Mouse (Mus musculus) limb, embryonic 13.5 days (tissue): ENCODE results near the gene Cybc1. TPM values are rescaled to one million over a fixed set of nuclear protein-coding genes. Genes with fewer than 3 reads are reported as not detected.

Source experiments
- ATAC-seq: fragments of 200-750 bp; cut with Nextera tagmentation; 2 replicates; pipeline ENCODE4 v1.8.0; 2017; ENCODE audit warnings: low read depth, moderate number of reproducible peaks, moderate TSS enrichment; ENCODE audit not compliant: low FRiP score
- H3K27ac ChIP-seq: fragments of 300-500 bp; sonication (generic); 2 replicates; pipeline ENCODE4 v1.5.1; 2015; ENCODE audit warnings: inconsistent platforms, mild to moderate bottlenecking, moderate library complexity
- H3K27me3 ChIP-seq: fragments of 300-500 bp; sonication (generic); 2 replicates; pipeline ENCODE4 v1.6.1; 2015; ENCODE audit warnings: mild to moderate bottlenecking, inconsistent platforms
- H3K36me3 ChIP-seq: fragments of 300-500 bp; sonication (generic); 2 replicates; pipeline ENCODE4 v1.6.1; 2015; ENCODE audit warnings: inconsistent platforms, mild to moderate bottlenecking, moderate library complexity
- H3K4me1 ChIP-seq: fragments of 300-500 bp; sonication (generic); 2 replicates; pipeline ENCODE4 v1.6.1; 2015; ENCODE audit warnings: inconsistent platforms
- H3K4me2 ChIP-seq: fragments of 300-500 bp; sonication (generic); replicated peaks from 2 replicates; pipeline ENCODE4 v1.6.1; 2015; ENCODE audit warnings: inconsistent platforms, mild to moderate bottlenecking, moderate library complexity
- H3K4me3 ChIP-seq: fragments of 300-500 bp; sonication (generic); 2 replicates; pipeline ENCODE4 v1.5.1; 2015; ENCODE audit warnings: moderate library complexity, mild to moderate bottlenecking, inconsistent platforms
- H3K9ac ChIP-seq: fragments of 300-500 bp; sonication (generic); 2 replicates; pipeline ENCODE4 v1.6.1; 2015; ENCODE audit warnings: mild to moderate bottlenecking, inconsistent platforms
- H3K9me3 ChIP-seq: fragments of 300-500 bp; sonication (generic); 2 replicates; pipeline ENCODE4 v1.6.1; 2016; ENCODE audit warnings: inconsistent platforms
- WGBS: fragments of 180-500 bp; shearing (Covaris S2); methylation state at CpG from one replicate; pipeline ENCODE4 v1.1.7; 2015; 5-methylcytosine and 5-hydroxymethylcytosine counted together
- polyA plus RNA-seq: library from polyadenylated mRNA; unstranded; fragments of >200 nt; fragmentation: Nextera tagmentation; extraction: Ambion mirVana; gene quantifications from 2 replicates; pipeline ENCODE4 v1.2.1, GENCODE M21; 2015

Gene Cybc1
- polyA plus RNA-seq, 1 experiment from 2014 or later = 41.5 TPM

GRCm38 (mm10) chr11:121235475-121236238, 6.5 kb upstream of the Cybc1 start:
- H3K4me2 ChIP-seq = peak overlapping the region; percentile 58
- peaks cover 18% of the 10 kb centered on the region for H3K36me3 ChIP-seq
- no peaks in the 10 kb centered on the region for H3K27me3 ChIP-seq
- ATAC-seq = no peak
- H3K9ac ChIP-seq = no peak overlapping the region
- no peak overlapping the region for H3K4me3 ChIP-seq
- H3K27ac ChIP-seq = peak overlapping the region; percentile 98
- 35% methylated on average over 9 of the region's 9 CpGs for WGBS
- no peaks in the 10 kb centered on the region for H3K9me3 ChIP-seq
- H3K4me1 ChIP-seq = peaks cover 20% of the 10 kb centered on the region

- 32% methylated on average over 4 of the region's 4 CpGs for WGBS
- H3K27ac ChIP-seq = no peak overlapping the region
- H3K4me1 ChIP-seq = peaks cover 16% of the 10 kb centered on the region
- H3K9me3 ChIP-seq = no peaks in the 10 kb centered on the region
- H3K4me3 ChIP-seq = no peak overlapping the region
- no peak overlapping the region for H3K4me2 ChIP-seq
- no peaks in the 10 kb centered on the region for H3K27me3 ChIP-seq
- no peak overlapping the region for H3K9ac ChIP-seq
- H3K36me3 ChIP-seq = no peaks in the 10 kb centered on the region
- ATAC-seq = no peak
These were observed 3.6 kb upstream of the Cybc1 start for GRCm38 (mm10) chr11:121232706-121233105.

- no peak for ATAC-seq
- Histone ChIP-seq H3K36me3 (peaks cover 6% of the 10 kb centered on the region; the same call in 1 of the 2 replicates), H3K4me1 (peaks cover 18% of the 10 kb centered on the region), H3K9ac (no peak overlapping the region), H3K4me2 (no peak overlapping the region), H3K4me3 (no peak overlapping the region), H3K9me3 (no peaks in the 10 kb centered on the region), H3K27me3 (no peaks in the 10 kb centered on the region), H3K27ac (no peak overlapping the region)
- WGBS = 58% methylated on average over 4 of the region's 4 CpGs
These were observed 2.6 kb upstream of the Cybc1 start for GRCm38 (mm10) chr11:121231628-121232291.

GRCm38 (mm10) chr11:121231191-121231590, 2.1 kb upstream of the Cybc1 start:
- H3K4me1 ChIP-seq = peaks cover 16% of the 10 kb centered on the region
- H3K27me3 ChIP-seq = no peaks in the 10 kb centered on the region
- no peaks in the 10 kb centered on the region for H3K9me3 ChIP-seq

DNA sequence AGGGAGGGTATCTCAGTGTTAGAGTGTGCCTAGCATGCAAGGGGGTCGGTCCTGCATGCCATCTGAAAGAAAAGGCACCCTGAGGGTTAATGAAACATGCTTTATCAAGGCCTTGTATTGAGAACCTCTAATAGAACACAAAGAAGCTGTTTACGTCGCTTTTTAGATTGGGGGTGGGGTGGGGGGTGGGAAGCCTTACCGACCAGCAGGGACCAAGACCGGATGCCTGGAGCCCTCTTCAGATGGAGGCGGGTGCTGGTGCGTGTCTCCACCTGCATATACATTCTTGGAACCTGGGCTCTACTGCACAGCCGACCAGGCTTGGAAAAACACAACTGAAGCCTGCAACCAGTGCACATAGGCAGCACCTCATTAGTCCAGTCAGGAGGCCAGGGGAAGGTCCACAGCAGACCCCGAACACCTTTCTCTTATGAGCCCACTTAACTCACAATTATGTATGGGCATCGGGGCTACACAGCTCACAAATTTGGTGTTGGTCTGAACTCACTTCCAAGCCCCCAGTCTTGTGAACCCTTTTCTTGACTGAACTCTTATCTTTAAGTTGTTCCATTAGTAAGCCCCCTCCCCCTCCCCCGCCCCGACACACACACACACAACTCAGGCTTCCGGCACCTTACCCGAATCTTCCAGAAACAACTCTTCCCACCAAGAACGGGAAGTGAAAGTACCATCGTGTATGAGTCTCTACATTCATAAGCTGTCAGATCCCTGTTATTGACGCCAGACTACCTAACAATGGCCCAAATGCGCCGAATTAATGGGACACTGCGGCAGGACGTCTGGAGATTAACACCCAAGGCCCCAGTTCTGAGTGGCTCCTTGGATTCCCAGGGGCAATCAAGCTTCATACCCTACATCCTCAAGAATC, 749 bp downstream of the Cybc1 start:
- Histone ChIP-seq H3K4me2 (peak overlapping the region; percentile 87), H3K36me3 (peaks cover 40% of the 10 kb centered on the region), H3K27ac (peak overlapping the region; percentile 72; the same call in 1 of the 2 replicates), H3K9ac (peak overlapping the region; percentile 79), H3K4me1 (peaks cover 10% of the 10 kb centered on the region), H3K9me3 (no peaks in the 10 kb centered on the region), H3K4me3 (peak overlapping the region; percentile 77), H3K27me3 (no peaks in the 10 kb centered on the region)
- WGBS = 24% methylated on average over 21 of the region's 21 CpGs
- ATAC-seq = no peak

More at GRCm38 (mm10) chr11:121231191-121231590, 2.1 kb upstream of the Cybc1 start:
- Histone ChIP-seq H3K4me2 (no peak overlapping the region), H3K4me3 (no peak overlapping the region), H3K27ac (no peak overlapping the region), H3K9ac (no peak overlapping the region), H3K36me3 (peaks cover 12% of the 10 kb centered on the region; the same call in 1 of the 2 replicates)
- no peak for ATAC-seq
- 79% methylated on average over 4 of the region's 4 CpGs for WGBS

- H3K9ac ChIP-seq = no peak overlapping the region
- H3K4me2 ChIP-seq = no peak overlapping the region
- no peaks in the 10 kb centered on the region for H3K4me1 ChIP-seq
- H3K4me3 ChIP-seq = no peak overlapping the region
- no peak for ATAC-seq
- H3K36me3 ChIP-seq = peaks cover 92% of the 10 kb centered on the region
- no peaks in the 10 kb centered on the region for H3K27me3 ChIP-seq
- H3K27ac ChIP-seq = no peak overlapping the region
- H3K9me3 ChIP-seq = no peaks in the 10 kb centered on the region
- 88% methylated on average over 6 of the region's 6 CpGs for WGBS
These were observed 7.7 kb downstream of the Cybc1 start for GRCm38 (mm10) chr11:121221321-121222010.

DNA sequence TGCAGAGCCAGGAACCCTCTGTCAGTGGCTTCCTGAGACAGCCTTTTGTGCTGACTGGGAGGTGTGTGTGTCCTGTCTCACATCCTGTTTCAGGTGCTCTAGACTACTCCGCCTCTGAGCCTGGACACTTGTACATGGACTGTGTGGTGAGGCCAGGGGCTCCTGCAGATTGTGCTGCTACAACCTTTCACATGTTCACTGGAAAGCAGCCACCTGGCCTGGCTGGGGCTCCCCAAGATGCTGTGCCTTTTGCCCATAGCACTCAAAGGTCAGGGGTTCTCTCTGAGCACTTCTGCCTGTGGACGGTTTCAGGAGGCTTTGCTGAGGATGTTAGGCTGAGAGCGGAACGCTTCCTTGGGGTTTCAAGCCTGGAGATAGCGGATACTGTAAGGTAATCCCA, 8.4 kb downstream of the Cybc1 start:
- H3K27ac ChIP-seq = no peak overlapping the region
- H3K9me3 ChIP-seq = no peaks in the 10 kb centered on the region
- 90% methylated on average over 5 of the region's 5 CpGs for WGBS
- H3K4me2 ChIP-seq = no peak overlapping the region
- H3K4me1 ChIP-seq = no peaks in the 10 kb centered on the region
- H3K36me3 ChIP-seq = peaks cover 92% of the 10 kb centered on the region
- H3K9ac ChIP-seq = no peak overlapping the region
- ATAC-seq = no peak
- no peak overlapping the region for H3K4me3 ChIP-seq
- no peaks in the 10 kb centered on the region for H3K27me3 ChIP-seq

DNA sequence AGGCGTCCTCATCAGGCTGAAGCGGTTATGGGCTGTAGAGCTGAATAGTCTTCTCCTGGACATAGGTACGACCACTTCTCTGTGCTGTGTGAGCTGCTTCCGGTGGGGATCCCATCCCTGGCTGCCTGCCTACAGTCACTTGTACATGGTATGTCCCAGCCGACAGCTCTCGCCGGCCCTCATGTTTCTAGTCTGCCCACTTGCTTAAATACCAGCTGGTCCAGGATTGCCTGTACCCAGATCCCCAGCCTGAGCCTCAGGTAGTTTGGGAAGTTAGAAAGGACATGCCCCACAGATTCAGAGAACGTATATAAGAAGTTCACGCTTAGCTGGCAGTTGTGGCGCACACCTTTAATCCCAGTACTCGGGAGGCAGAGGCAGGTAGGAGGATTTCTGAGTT, 9.3 kb downstream of the Cybc1 start:
- no peaks in the 10 kb centered on the region for H3K9me3 ChIP-seq
- H3K36me3 ChIP-seq = peaks cover 84% of the 10 kb centered on the region

GRCm38 (mm10) chr11:121216831-121217230, 12.3 kb downstream of the Cybc1 start:
- Histone ChIP-seq H3K4me1 (no peaks in the 10 kb centered on the region), H3K4me2 (no peak overlapping the region), H3K9me3 (no peaks in the 10 kb centered on the region), H3K36me3 (peaks cover 69% of the 10 kb centered on the region), H3K9ac (no peak overlapping the region), H3K27me3 (no peaks in the 10 kb centered on the region), H3K27ac (no peak overlapping the region), H3K4me3 (no peak overlapping the region)
- 93% methylated on average over 3 of the region's 3 CpGs for WGBS
- ATAC-seq = no peak

More for the DNA sequence above, 9.3 kb downstream of the Cybc1 start:
- H3K4me1 ChIP-seq = no peaks in the 10 kb centered on the region
- H3K27me3 ChIP-seq = no peaks in the 10 kb centered on the region
- H3K4me3 ChIP-seq = no peak overlapping the region
- WGBS = 89% methylated on average over 11 of the region's 11 CpGs
- no peak overlapping the region for H3K4me2 ChIP-seq
- no peak overlapping the region for H3K9ac ChIP-seq
- ATAC-seq = no peak
- no peak overlapping the region for H3K27ac ChIP-seq

DNA sequence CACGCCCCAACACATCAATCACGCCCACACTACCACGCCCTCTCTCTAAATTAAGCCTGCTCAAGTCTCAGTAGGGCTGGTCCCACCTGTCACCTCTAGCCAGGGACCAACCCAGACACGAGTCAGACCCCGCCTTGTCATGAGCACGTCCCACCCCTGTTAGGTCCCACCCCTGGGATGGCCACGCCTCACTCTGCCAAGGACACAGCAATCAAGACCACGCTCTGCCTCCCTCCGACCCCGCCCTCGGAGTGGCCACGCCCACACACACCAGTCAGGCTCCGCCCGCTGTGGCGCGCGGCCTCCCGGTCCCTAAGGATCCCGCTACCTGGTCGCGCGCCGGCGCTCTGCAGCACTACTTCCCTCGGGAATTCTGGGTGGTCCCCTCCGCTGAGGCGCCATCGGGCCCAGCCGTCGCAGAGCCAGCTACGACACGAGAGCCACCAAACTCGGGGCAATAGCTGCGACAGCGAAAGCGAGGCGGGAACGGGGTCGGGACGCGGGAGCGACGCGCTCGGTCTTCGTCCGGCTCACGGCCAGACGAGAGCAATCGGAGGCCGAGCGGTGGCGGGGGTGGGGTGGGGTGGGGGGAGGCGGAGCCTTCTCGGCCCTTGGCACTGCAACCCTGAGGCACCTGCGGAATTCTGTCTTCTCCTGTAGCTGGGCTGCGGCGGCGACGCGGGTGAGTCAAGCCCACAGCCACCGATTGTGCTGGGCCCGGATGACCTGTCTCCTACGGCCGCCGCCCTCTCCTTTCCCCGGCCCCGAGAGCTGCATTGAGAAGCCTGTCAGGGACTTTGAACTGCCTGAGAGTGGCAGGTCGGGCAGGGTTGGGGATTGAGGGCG, 24.7 kb downstream of the Cybc1 start, which contains the start of the genes Hexdc and Ogfod3:
Hexdc (plus strand) TSS at position 273 of the 846 bp plus-strand sequence.
Ogfod3 (minus strand) TSS at position 551 of the 846 bp plus-strand sequence.
- under 1% methylated on average over 70 of the region's 70 CpGs for WGBS
- H3K9me3 ChIP-seq = no peaks in the 10 kb centered on the region

GRCm38 (mm10) chr11:121203859-121204160, 25.3 kb downstream of the Cybc1 start:
- WGBS = under 1% methylated on average over 5 of the region's 5 CpGs
- ATAC-seq = no peak
- H3K4me2 ChIP-seq = peak overlapping the region; percentile 80
- H3K4me1 ChIP-seq = peaks cover 11% of the 10 kb centered on the region
- no peaks in the 10 kb centered on the region for H3K9me3 ChIP-seq
- H3K4me3 ChIP-seq = peak overlapping the region; percentile 73
- H3K9ac ChIP-seq = no peak overlapping the region
- no peaks in the 10 kb centered on the region for H3K27me3 ChIP-seq
- peaks cover 18% of the 10 kb centered on the region for H3K36me3 ChIP-seq
- no peak overlapping the region for H3K27ac ChIP-seq

More for the DNA sequence above, 24.7 kb downstream of the Cybc1 start, which contains the start of the genes Hexdc and Ogfod3:
- peak within 1 kb of the TSS; percentile 81 for H3K9ac ChIP-seq
- H3K36me3 ChIP-seq = peaks cover 19% of the 10 kb centered on the region
- H3K27me3 ChIP-seq = no peaks in the 10 kb centered on the region
- ATAC-seq = peak; percentile 97
- peak within 1 kb of the TSS; percentile 73 for H3K4me3 ChIP-seq
- H3K4me2 ChIP-seq = peak within 1 kb of the TSS; percentile 80
- peaks cover 11% of the 10 kb centered on the region for H3K4me1 ChIP-seq
- peak within 1 kb of the TSS; percentile 78 for H3K27ac ChIP-seq
